Mouse (Mus musculus) cerebellum, adult 18-20 months (tissue): ENCODE data around the gene Rpl26.

Experiments
- DNase-seq, 2 experiments: peaks; one replicate each; pipeline ENCODE4 v3.0.0; 2021

Rpl26 gene

DNA sequence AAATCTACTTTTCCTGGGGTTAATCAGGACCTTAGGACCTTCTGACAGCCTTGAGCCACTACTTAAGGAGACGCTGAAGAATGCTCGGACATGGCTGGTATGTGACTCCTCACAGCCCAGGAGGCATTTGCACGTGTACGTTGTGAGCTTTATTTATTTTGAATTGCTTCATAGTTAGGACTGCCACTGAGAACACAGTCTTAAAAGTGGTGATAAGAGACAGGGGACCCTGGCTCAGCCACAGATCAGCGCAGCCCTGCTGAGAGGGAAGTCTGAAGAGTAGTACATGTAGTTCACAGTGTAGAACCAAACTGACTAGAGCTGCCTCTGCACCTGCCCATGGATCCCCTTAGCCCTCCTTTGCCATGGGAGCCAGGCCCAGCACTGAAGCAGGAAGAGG, 9.6 kb upstream of the Rpl26 start:
- no peak for DNase-seq

DNA sequence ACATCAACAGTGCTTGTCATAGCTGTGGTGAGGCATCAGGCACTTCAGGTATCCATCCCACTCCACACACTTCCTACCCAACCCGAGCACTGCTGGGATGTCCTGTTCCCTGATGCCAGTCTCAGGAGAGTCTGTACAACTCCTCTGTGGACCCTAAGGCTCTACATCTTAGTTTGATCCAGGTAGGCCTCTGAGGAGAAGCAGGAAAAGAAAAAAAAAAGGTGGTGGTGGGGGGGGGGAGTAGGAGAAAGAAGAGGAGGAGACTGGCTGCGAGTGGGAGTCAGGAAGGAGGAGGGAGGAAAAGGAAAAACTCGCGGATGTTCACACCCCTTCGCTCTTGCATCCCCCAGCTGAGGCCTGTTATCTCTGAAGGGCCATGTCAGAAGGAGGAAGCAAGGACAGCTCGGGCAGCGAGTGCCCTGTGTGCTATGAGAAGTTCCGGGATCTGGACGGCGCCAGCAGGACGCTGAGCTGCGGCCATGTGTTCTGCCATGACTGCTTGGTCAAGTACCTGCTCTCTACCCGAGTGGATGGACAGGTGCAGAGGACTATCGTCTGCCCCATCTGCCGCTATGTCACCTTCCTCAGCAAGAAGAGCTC, 9.1 kb upstream of the Rpl26 start:
- DNase-seq, result no peak

DNA sequence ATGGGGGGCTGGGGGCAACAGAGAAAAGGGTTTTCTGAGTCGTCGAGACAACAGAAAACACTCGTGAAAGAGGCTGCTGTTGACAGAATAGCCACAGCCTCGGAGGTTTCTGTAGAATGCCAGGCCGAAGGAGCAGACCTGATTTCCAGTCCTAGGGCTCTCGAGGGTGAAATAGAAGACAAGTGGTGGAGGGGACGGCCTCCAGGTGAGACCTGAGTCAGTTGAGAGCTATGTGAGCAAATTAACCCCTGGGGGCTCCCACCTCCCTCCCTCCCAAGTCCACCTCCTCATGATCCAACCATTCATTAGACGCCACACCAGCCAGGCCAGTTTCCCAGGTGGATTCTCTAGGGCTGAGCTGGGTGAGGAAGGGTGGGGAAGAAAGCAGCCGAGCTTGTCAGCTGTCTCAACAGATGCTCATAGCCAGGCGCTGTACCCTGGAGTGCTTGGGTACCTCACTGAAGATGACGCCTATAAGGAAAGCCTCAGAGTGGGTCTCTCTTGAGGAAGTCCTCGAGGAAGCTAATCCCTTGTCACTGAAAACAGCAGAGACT, 7.4 kb upstream of the Rpl26 start:
- no peak for DNase-seq

DNA sequence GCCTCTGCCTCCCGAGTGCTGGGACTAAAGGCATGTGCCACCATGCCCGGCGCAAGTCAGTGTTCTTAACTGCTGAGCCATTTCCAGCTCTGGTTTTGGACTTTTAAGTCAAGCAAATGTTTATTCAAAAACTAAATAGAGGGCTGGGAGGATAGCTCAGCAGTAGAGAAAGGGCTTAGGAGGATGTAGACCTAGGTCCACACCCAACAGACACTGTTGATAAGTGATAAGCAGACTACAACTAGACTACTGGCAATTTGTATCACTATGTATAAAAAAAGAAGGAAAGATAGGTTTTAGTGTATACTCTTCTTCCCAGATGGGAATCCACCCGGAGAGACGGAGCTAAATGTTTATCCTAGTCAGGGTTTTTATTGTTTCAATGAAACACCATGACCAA, 5.1 kb upstream of the Rpl26 start:
- DNase-seq, result no peak

DNA sequence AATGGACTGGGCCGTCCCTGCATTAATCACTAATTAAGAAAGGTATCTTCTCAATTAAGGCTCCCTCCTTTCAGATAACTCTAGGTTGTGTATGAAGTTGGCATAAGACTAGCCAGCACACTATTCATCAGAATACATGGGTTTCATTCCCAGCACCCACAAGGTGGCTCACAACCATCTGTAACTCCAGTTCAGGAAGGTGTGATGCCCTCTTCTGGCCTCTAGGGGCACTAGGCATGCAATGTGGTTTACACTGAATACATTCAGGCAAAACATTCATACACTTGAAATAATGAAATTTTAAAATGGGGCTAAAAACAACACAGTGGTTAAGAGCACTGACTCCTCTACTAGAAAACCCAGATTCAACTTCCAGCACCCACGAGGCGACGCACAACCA, 4.3 kb upstream of the Rpl26 start:
- DNase-seq, result peak; percentile 37 to 61

DNA sequence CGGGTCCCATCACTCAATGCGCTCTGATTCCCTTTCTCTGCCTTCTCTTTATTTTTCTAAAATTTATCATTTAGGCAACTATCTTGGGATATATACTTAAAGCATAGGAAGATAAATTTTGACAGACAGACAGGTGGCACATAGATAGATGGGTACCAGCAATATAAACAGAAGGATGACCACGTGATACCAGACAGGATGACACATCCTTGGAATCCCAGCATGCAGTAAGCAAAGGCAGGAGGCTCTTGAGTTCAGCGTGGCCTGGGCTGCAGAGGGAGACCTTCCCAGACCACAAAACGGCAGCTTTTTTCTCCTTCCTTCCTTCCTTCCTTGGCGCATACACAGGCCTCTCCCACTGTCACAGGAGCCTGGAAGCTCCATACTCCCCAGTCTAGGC, 3.5 kb upstream of the Rpl26 start:
- no peak for DNase-seq

DNA sequence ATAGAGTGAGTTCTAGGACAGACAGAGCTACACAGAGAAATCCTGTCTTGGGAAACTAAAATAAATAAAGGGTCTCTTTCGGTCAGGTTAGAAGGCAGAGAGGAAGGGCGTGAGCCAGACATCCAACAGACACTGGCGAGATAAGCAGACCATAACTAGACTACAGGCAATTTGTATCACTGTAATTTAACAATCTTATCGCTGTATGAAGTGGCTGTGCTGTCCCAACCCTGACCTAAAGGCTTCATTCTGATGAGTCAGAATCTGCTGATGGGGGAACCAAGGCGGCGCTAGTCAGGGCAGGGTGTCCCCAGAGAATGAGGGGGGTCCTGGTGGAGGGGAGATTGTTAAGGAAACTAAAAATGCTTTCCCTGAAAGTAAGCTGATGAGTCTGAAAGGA, 2.6 kb upstream of the Rpl26 start:
- DNase-seq, result no peak

DNA sequence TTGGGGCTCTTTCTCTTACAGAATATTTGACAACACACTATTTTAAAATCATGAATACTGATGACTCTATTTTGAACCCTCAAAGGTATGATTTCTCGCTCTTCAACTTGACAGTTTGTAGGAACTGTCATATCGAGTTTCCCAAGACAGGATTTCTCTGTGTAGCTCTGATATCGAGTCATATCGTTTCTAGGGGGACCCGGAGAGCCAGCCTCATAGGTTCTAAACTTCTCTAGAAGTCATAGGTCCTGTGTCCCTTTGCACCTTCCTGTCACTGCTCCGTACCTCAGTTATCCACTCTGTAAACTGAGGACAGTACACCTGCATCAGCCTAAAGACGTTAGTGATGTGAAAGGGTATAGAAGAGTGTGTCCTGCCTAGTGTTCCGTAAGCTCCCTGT, 1.6 kb upstream of the Rpl26 start:
- no peak for DNase-seq

DNA sequence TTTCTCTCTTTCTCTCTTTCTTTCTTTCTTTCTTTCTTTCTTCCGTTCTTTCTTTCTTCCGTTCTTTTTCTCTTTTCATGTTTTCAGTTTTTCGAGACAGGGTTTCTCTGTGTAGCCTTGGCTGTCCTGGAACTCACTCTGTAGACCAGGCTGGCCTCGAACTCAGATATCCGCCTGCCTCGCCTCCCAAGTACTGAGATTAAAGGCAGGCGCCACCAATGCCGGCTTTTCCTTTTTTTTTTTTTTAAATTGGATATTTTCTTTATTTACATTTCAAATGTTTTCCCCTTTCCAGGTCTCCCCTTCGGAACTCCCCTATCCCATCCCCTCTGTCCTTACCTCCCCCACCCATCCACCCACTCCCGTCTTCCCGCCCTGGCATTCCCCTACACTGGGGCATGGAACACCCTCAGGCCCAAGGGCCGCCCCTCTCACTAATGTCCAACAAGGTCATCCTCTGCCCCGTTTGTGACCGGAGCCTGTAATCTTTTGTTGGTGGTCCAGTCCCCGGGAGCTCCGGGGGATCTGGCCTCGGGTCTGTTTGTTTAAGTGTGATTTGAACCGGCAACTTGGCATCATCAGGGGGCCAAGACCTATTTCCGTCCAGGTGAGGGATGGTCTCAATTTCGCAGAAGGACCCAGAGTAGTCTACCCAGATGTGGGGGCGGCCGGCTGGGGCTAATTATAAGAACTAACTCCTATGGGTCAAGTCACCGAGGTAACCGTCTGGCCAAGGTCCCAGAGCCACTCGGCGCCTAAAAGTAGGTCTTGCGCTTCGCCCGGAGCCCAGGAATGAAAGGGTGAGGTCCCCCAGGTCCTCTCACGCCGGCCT, 648 bp upstream of the Rpl26 start:
- DNase-seq, result no peak

DNA sequence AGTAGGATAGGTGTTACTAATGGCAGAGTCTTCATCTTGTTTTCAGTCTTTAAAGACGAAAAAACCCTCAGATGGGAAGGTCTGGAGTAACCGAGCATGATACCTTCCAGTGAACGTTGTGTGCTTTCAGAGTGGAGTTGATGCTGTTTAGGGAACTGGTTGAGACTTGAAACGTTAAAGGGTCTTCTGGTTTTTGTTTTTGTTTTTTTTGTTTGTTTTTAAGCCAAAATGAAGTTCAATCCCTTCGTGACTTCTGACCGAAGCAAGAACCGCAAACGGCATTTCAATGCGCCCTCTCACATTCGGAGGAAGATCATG, 623 bp downstream of the Rpl26 start:
- no peak for DNase-seq

DNA sequence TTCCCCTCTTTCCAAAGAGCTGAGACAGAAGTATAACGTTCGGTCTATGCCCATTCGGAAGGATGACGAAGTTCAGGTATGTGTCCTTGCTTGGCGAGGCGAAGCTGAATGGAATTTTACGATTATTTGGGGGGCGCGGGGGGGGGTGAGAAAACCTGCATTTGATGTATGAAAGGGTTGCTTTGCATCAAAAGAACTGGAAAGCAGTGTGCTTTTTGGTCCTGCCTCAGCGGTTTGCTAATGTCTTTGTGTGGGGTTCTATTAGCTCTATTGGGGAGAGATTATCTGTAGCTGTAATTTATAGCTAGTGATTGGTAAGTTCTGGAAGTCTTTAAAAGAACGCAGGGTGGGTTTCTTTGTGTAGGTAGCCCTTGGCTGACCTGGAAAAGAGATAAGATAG, 984 bp downstream of the Rpl26 start:
- DNase-seq, result no peak

DNA sequence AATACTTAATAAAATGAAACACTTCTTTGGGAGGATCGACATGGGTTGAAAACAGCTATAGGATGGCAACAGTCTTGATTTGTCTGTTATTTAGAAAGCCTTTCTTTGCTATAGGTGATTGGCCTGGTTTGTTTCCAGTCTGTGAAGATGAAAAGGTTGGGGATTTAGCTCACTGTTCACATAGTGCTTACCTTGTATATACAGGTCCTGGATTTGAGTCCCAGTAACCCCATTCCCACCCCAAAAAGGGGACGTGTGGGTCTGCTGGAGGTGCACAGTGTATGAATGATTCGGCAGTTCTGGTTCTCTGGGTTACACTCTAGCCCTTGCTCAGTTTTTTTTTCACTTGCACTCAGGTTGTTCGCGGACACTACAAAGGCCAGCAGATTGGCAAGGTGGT, 1.4 kb downstream of the Rpl26 start:
- no peak for DNase-seq

DNA sequence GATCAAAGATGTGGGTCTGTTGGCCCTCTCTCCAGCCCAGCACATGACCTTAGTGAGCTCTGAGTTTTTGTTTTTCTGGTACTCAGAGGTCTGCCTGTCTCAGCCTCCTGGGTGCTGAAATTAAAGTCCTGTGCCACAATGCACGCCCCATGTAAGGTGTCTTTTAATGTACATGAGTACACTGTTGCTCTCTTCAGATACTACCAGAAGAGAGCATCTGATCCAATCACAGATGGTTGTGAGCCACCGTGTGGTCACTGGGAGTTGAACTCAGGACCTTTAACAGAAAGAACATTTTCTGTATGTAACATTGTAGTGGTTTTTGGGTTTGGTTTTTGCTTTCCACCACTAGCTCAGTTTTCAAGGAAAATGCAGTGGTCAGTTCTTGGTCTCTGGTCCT, 2.4 kb downstream of the Rpl26 start:
- DNase-seq, result no peak

DNA sequence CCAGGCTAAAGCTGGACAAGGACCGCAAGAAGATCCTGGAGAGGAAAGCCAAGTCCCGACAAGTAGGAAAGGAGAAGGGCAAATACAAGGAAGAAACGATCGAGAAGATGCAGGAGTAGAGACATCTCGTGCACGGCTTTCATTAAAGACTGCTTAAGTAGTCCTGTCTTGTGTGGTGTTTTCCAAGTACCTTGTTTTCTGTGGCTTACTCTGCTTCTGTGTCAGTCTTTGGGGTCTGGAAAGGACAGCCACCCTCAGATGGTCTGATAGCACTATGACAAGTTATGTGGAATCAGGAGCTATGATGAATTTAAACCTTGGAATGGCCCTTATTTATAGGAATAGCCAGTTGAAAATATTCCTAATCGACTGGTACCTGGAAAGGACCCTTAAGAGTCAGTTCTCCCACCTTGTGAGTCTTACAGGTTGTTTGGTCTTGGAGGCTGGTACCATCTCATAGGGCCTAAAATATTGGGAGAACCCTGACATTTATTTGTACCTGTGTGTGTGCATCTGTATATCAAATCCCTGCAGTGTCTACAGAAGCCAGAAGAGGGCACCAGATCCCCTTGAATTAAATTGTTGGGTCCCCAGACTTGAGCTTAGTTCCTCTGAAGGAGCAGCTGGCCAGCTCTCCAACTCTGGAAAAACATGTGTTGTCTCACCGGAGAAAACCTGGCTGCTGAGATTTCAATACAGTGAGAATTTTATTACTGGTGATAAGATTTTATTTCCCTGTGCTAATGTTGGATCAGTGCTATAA, 3.2 kb downstream of the Rpl26 start:
- peak; percentile 72 to 79 for DNase-seq

DNA sequence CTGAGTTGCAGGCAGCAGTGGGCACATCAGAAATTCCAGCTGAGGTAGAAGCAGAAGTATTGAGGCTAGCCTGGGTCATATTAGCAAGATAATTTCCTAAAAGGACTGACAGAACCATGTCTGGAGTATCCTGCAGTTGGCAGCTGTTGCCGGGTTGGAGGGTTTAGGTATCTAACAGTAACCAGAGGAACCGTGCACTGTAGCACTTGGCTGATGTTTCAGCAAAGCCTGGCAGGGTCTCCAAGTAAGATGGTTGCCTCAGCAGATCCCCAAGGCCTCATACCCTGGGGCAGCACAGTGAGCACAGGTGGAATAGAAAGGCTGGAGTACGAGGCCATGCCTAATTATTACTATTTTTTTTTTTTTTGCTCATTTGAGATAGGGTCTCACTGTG, 3.8 kb downstream of the Rpl26 start:
- no peak for DNase-seq

DNA sequence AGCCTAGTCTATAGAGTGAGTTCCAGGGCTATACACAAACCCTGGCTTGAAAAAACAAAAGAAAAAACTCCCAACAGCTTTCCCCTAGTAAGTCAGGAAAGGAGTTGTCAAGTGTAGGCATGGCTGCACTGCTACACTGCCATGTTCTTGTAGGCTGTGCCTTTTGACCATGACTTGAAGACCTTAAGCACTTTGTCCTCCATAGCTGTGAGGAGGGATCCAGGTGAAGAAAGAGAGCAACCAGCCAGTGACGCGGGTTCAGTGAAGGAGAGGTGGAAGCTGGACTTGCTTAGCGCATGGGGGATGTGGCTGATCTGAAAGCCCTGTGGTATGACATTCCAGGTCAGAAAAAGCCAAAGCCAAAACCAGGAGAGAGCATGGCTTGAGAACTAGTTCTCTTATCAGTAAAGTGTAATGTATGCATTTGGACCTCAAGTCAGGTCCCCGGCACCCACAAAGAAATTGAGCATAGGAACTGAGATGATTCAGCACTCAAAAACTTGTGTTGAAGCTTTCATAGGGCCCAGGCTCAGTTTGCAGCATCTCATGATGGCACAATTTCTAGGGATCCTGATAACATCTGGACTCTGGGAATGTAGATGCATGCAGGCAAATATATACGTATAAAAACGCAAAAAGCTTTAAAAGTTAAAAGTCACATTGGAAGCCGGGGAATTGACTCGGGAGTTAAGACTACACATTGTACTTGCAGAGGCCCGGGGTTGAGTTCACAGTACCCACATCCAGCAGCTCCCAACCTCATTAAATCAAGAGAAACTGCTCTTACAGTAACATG, 4.5 kb downstream of the Rpl26 start:
- no peak for DNase-seq

DNA sequence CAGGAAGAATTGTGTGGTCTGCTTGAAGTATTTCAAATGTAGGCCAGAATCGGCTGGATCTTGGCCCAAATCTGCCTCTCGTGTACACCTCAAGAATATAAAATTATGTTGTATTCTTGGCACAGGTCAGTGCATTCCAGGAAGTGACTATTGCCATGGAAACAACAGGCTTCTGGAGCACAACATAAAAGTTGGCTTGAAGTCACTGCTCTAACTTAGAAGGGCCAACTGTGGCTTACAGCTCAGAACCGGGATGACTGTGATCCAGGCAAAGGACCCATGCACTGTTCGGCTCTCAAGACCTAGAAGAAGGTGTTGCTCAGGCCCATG, 5.0 kb downstream of the Rpl26 start:
- DNase-seq, result no peak

DNA sequence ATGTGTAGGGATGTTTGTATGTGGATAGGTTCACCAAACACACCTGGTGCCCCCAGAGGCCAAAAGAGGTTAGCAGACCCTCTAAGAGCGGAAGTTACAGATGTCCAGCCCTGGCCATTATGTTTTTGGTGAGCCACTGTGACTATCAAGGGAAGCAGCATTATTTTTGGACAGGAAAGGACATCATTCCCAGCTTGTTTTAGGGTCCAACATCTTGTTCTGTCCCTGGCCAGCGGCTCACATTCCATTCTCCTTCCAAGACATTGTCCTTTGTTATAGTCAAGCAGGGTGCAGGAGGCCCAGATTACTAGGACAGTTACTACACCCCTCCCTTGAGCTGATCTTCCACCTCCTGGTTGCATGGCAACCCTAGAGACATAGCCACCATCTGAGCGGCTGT, 5.9 kb downstream of the Rpl26 start:
- DNase-seq, result no peak

DNA sequence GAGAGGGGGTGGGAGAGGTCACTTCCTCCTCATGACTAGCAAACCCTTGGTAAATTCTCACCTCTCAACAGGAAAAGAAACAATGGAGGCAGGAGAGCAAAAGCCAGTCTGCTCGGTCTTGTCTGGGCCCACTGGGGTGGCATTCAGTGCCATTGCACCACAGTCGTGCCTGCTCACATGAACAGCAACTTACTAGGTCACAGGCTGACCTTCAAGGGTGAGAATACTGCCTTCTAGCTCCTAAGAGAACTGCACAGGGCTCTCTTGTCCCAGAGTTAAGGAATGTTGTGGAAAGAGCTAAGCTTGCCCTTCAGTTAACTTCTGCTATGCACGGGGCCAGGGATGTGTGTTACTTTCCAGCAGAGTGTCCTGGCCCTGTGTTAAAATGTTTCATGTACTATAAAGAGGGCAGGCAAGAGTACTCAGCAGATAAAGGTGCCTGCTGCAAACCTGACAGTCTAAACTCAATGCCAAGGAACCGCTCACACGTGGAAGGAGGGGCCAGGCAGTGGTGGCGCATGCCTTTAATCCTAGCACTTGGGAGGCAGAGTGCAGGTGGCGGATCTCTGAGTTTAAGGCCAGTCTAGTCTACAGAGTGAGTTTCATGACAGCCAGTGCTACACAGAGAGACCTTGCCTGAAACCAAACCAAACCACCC, 7.6 kb downstream of the Rpl26 start:
- DNase-seq, result no peak

DNA sequence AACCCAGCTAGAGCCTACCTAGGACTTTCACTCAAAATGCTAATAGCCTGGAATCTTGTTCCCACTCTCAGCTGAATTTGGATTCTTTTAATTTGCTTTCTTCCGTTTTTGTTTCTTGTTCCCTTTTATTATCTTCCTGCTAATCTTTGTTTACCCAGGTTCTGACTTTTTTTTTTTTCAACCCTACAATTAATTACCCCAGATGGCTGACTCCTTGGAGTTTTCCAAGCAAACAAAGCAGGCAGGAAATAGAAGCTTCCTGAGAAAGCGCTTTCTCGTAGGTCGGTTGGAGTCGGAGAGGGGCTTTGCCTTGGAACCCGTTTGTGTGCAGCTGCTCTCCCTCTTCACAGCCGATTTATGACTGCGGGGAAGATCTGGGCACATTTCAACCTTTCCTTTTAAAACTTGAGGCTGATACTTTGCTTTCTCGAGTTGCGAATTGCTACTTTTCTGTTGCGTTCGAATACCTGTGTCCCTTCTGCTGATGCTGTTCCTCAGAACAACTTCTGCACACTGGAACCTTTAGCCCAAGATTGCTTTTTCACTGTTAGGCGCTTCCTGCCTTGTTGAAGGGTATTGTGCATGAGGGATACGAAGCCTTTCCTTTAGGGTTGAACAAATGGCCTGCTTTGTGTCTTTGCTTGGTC, 10.3 kb downstream of the Rpl26 start:
- no peak for DNase-seq

DNA sequence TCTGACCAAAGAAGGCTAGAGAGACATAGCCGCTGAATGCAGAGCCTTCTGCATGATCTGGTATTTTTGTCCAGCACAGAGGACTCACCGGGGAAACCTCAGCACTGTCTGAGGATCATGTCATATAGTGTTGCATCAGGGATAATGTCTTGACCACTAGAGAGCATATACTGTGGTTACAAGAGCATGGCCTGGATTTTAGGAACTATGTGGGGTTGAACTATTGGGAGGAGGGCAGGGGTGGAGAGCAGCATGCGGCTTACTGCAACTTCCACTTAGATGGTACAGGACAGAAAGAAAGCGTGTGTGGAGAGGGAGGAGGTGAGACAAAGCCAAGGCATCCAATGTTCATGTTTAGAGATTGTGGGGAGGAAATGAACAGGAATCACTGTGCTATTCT, 13.2 kb downstream of the Rpl26 start:
- DNase-seq, result no peak

DNA sequence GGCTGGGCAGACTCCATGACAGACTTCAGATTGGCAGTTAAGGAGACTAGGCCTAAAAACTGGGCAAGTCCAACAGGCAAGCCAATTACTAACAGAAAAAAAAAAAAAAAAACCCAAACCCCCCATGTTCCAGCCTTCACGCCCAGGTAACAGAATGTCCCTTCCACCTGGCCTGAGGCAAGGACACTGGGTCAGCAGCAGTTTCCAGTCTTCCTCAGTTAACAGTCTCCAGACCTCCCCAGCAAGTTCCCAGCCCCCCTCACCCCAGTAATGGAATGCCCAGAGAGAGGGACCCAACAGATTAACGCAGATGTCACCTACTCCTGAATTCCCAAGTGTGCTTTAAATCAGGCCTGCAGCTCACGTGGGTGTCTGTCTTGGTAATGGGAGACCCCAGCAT, 21.8 kb downstream of the Rpl26 start:
- DNase-seq, result no peak
